Mouse (Mus musculus) liver, embryonic 14.5 days (tissue): ENCODE data around the gene Auh.

ENCODE experiments used
- CTCF ChIP-seq: IDR thresholded peaks from 2 replicates; pipeline ENCODE4 v1.5.1; 2016; ENCODE audit warnings: antibody characterized with exemption, low read depth, control low read depth
- EP300 ChIP-seq: IDR thresholded peaks from 2 replicates; pipeline ENCODE4 v1.6.1; 2016; ENCODE audit warnings: antibody characterized with exemption, low read depth

DNA sequence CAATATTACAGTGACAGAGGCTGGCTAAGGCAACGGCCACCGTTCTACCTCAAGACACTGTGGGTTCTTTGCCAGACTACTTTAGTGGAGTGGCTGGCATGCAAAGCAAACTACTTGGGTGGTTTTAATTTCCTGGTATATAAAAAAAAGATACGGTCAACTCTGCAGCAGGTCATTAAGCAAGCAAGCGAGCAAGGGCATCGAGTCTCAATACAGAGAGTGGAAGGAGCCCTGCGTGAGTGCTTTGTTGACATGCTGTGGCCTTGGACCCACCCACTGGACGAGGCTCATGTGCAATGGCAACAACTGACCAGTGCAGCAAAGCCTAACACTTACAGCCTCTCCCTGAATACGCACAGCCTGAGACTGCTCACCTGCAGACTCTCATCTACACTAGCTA is 27.0 kb downstream of the Auh start:
- no peak for TF ChIP-seq CTCF
- TF ChIP-seq EP300 = no peak
